Mouse (Mus musculus) ES-E14 (cell line): Measurements from ENCODE around the gene Gramd1b. TPM values are rescaled to one million over a fixed set of nuclear protein-coding genes. Genes with fewer than 3 reads are reported as not detected.

Experiments
- DNase-seq: peaks from one replicate; pipeline ENCODE4 v3.0.0-alpha.2; 2013; ENCODE audit warnings: low read depth, low spot score
- H3K27ac ChIP-seq: 2 replicates; pipeline ENCODE4 v1.5.1; 2012; ENCODE audit warnings: low read depth, mild to moderate bottlenecking, low read length, moderate library complexity, mixed read lengths; ENCODE audit not compliant: poor library complexity, insufficient read depth, severe bottlenecking
- H3K36me3 ChIP-seq: 2 replicates; pipeline ENCODE4 v1.6.1; 2012; ENCODE audit warnings: mild to moderate bottlenecking, low read length, moderate library complexity, mixed read lengths; ENCODE audit not compliant: control insufficient read depth, poor library complexity, insufficient read depth, severe bottlenecking
- H3K4me1 ChIP-seq, 2 experiments: fragments of 150-350 bp in 1 of 2; sonication (generic) in 1 of 2; 2 replicates each; pipeline ENCODE4 v1.6.1; 2012; ENCODE audit warnings: low read length in 2 of 2, mild to moderate bottlenecking in 1 of 2, mixed read lengths in 1 of 2; ENCODE audit not compliant: control insufficient read depth in 2 of 2, insufficient read depth in 2 of 2, poor library complexity in 1 of 2
- H3K4me3 ChIP-seq, 2 experiments: fragments of 150-350 bp in 1 of 2; sonication (generic) in 1 of 2; 2 replicates each; pipeline ENCODE4 v1.5.1; 2012; ENCODE audit warnings: low read length in 2 of 2, low read depth in 1 of 2, mild to moderate bottlenecking in 1 of 2, mixed read lengths in 1 of 2; ENCODE audit not compliant: insufficient read depth in 1 of 2, poor library complexity in 1 of 2, severe bottlenecking in 1 of 2
- H3K9ac ChIP-seq: 2 replicates; pipeline ENCODE4 v1.6.1; 2012; ENCODE audit warnings: low read depth, mild to moderate bottlenecking, low read length, mixed read lengths; ENCODE audit not compliant: poor library complexity, insufficient read depth, severe bottlenecking
- H3K9me3 ChIP-seq: fragments of 150-350 bp; sonication (generic); 2 replicates; pipeline ENCODE4 v1.6.1; 2012; ENCODE audit warnings: low read depth, mild to moderate bottlenecking, low read length; ENCODE audit not compliant: control insufficient read depth, insufficient read depth
- CHD2 ChIP-seq: IDR thresholded peaks from 2 replicates; pipeline ENCODE4 v1.6.1; 2014; ENCODE audit warnings: mild to moderate bottlenecking, low read depth, low read length, inconsistent platforms
- HCFC1 ChIP-seq: IDR thresholded peaks from 2 replicates; pipeline ENCODE4 v1.6.1; 2012; ENCODE audit warnings: low read length, inconsistent platforms, borderline replicate concordance; ENCODE audit not compliant: insufficient read depth
- MAFK ChIP-seq: IDR thresholded peaks from 2 replicates; pipeline ENCODE4 v1.6.1; 2014; ENCODE audit warnings: mild to moderate bottlenecking, low read depth, low read length, inconsistent platforms; ENCODE audit not compliant: insufficient read depth
- ZC3H11A ChIP-seq: IDR thresholded peaks from 2 replicates; pipeline ENCODE4 v1.6.1; 2012; ENCODE audit warnings: low read depth, mild to moderate bottlenecking, inconsistent platforms, low read length, borderline replicate concordance
- ZNF384 ChIP-seq: IDR thresholded peaks from 2 replicates; pipeline ENCODE4 v1.6.1; 2012; ENCODE audit warnings: low read depth, low read length, inconsistent platforms
- in situ Hi-C, 2 experiments: fragments of 600-800 bp; cut with MboI; formaldehyde crosslinking; loops; one replicate each; pipeline ENCODE4 v1.15.1; 2025; ENCODE audit warnings: low sequenced_read_pairs in 2 of 2, inconsistent platforms in 1 of 2; ENCODE audit not compliant: unreplicated experiment in 2 of 2
- total RNA-seq: library from RNA; depleted of rRNA; stranded (reverse); fragments of 300-350 nt; gene quantifications from 2 replicates; pipeline ENCODE4 v1.2.3, GENCODE M21; 2012

Gramd1b gene
- total RNA-seq, 1 experiment: 24.1 TPM

DNA sequence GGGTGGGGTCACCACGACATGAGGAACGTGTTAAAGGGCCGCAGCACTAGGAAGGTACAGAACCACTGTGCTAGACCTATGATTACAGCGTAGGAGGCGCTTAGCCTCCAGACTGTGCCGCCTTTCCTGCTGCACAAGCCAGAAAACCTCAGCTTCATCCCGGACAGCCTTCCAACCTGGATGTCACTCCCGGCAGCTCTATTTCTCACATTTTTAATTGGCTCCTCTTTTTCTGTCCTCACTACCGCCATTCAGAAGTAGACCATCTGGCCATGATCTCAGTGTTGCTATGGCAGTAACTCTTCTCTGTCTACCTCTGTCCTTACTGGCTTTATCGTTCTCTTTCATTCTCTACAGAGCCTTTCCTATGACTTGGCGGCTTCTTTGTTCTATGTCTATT, 126.5 kb downstream of the Gramd1b start:
- Histone ChIP-seq H3K27ac (no peak overlapping the region), H3K4me1 (peaks cover 2 to 16% of the 10 kb centered on the region in 2 experiments; a peak in 3 of 4 replicates), H3K36me3 (peaks cover 2% of the 10 kb centered on the region), H3K9ac (no peak overlapping the region), H3K9me3 (no peaks in the 10 kb centered on the region), H3K4me3 (no peak overlapping the region)
- DNase-seq: no peak
- in situ Hi-C loops: no loop called here
- TF ChIP-seq ZNF384 (no peak), ZC3H11A (no peak), MAFK (no peak), HCFC1 (no peak)

DNA sequence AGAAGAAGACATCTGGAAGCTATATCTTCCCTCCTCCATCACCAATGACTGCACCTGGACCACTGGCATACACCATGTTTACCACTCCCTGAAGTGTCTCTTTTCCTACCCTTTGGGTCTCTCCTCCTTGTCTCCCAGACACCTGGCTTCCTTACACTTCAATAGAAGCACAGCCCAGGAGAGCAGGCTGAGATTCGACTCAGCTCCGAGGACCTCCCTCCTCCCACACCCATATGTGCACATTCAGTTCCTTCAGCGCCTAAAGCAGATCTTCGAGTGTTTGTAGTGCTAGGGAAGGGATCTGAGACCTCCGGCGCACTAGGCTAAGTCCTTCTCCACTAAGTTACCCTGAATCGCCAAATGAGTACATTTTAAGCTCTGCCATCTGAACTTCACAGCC, 127.4 kb downstream of the Gramd1b start:
- no peak overlapping the region for H3K9ac ChIP-seq
- TF ChIP-seq HCFC1: no peak
- no peak for TF ChIP-seq MAFK
- no peak for TF ChIP-seq CHD2
- TF ChIP-seq ZNF384: no peak
- TF ChIP-seq ZC3H11A: no peak
- no peak overlapping the region for H3K27ac ChIP-seq
- DNase-seq: no peak
- in situ Hi-C loops: no loop called here
- peaks cover 5 to 24% of the 10 kb centered on the region in 2 experiments; a peak in 3 of 4 replicates for H3K4me1 ChIP-seq
- H3K36me3 ChIP-seq: peaks cover 2% of the 10 kb centered on the region; the same call in 1 of the 2 replicates
- H3K9me3 ChIP-seq: no peaks in the 10 kb centered on the region
- H3K4me3 ChIP-seq: no peak overlapping the region

DNA sequence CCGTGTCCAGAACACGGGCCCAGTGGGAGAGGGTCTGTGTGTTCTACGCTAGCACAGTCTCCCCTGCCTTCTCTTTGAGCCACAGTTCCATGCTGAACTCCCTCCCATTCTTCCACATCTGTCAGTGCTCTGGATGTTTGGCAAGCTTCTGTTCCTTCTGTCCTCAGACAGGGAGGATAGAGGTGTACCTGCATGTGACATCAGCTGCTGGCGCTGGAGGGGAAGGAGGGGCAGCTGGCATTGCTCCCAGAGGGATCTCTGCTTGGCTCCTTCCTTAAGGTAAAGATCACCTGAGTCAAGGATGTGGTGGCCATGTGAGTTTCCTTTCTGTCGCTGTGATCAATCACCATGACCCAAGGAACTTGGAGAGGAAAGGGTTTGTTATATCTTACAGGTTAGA, 129.4 kb downstream of the Gramd1b start:
- Histone ChIP-seq H3K27ac (no peak overlapping the region), H3K4me1 (peaks cover 15 to 32% of the 10 kb centered on the region in 2 experiments), H3K9ac (no peak overlapping the region), H3K9me3 (no peaks in the 10 kb centered on the region), H3K4me3 (no peak overlapping the region), H3K36me3 (0 out of 2 replicates have a peak, but pooled peaks cover 2% of the 10 kb centered on the region)
- no peak for TF ChIP-seq HCFC1
- no peak for TF ChIP-seq MAFK
- no peak for TF ChIP-seq ZC3H11A
- TF ChIP-seq ZNF384: no peak
- TF ChIP-seq CHD2: no peak
- DNase-seq: no peak
- in situ Hi-C loops: no loop called here

DNA sequence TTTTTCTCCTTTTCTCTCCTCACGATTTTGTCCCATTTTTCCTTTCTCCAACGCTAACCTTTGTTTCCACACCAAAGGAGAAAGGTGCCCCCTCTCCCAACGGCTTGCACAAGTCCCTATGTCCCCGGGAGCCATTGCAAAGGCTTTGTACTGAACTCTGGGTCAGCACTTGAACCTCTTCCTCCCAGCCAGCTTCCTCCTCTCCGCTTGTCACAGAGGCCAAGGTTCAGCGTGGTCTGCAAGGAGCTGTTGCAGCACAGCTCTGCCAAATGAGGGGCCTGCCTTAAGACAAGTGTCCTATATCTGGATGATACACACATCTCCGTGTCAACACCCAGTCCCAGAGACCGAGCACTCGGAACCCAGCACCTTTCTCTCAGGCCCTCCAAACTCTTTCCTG, 130.3 kb downstream of the Gramd1b start:
- DNase-seq: no peak
- Histone ChIP-seq H3K9me3 (no peaks in the 10 kb centered on the region), H3K36me3 (no peaks in the 10 kb centered on the region), H3K9ac (no peak overlapping the region), H3K4me3 (no peak overlapping the region), H3K4me1 (peaks cover 15 to 32% of the 10 kb centered on the region in 2 experiments), H3K27ac (no peak overlapping the region)
- no peak for TF ChIP-seq MAFK
- TF ChIP-seq ZNF384: no peak
- no peak for TF ChIP-seq CHD2
- TF ChIP-seq HCFC1: no peak
- no peak for TF ChIP-seq ZC3H11A
- in situ Hi-C loops: no loop called here

DNA sequence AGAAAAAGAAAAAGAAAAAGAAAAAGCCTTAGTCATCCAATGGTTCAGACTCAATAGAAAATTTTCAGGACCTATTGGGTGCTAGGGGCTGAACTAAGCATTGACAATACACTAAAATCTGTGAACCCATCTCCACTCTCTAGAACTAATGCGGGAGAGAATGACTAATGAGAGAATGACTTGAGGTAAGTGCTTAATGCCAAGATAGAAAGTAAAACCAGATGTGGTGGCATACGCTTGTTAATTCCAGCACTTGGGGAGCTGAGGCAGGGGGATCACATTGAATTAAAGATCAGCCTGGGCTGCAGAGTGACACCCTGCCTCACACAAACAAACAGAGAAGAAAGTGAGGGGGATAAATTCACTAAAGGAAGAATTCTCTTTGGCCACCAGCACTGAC, 131.0 kb downstream of the Gramd1b start:
- no peak for TF ChIP-seq ZNF384
- TF ChIP-seq CHD2: no peak
- TF ChIP-seq ZC3H11A: no peak
- TF ChIP-seq MAFK: no peak
- no peak for TF ChIP-seq HCFC1
- Histone ChIP-seq H3K4me3 (no peak overlapping the region), H3K4me1 (peaks cover 13 to 32% of the 10 kb centered on the region in 2 experiments), H3K27ac (no peak overlapping the region), H3K36me3 (no peaks in the 10 kb centered on the region), H3K9ac (no peak overlapping the region), H3K9me3 (no peaks in the 10 kb centered on the region)
- in situ Hi-C loops: no loop called here
- no peak for DNase-seq
